Mouse (Mus musculus): Measurements from ENCODE around the gene Cyp4b1.

DNA sequence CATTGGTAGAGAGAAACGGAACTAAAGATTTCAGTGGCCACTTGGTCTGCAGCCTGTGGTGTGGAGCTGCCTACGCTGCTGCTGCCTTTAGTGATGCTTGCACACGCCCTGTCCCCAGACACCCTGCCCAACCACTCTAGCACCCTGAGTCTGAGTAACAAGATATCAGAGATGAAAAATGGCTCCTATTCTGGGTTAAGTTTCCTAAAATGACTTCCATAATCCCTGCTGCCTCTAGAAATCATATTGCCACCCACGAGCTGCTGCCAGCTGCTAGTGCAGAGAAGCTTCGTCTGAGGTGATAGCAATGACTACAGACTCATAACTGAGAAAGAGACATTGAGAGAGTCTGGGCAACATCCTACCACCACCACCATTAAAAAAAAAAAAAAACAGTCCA is 3.3 kb upstream of the Cyp4b1 start:
- TF ChIP-seq CTCF (IDR thresholded peaks at IDR 0.05; ENCODE audit: low read depth) (no peak), EP300 (IDR thresholded peaks at IDR 0.05; ENCODE audit: low read depth) (no peak)

Data from heart, postnatal 0 days (tissue).